Mouse (Mus musculus): ENCODE data around the gene Vmn2r73. TPM values are rescaled to one million over a fixed set of nuclear protein-coding genes. Genes with fewer than 3 reads are reported as not detected.

The Vmn2r73 gene
- not detected in 2 replicates for total RNA-seq (2012; rRNA removed)
- polyA plus RNA-seq (2012; ENCODE audit: insufficient read depth in 1 of 2, insufficient read length in 2 of 2, low read depth in 1 of 2, low replicate concordance in 2 of 2, missing spikeins in 1 of 2), result under 1 TPM in 1 of 2 experiments, not detected in 1; 0.01 TPM

- H3K9ac ChIP-seq (ENCODE audit: control insufficient read depth, low read depth, low read length, poor library complexity, severe bottlenecking), result no peak within 1 kb of the TSS
- TF ChIP-seq MEF2A (IDR thresholded peaks at IDR 0.05; ENCODE audit: extremely low read depth, insufficient replicate concordance, low read depth, low read length, poor library complexity, severe bottlenecking) (no peak), ZMIZ1 (IDR thresholded peaks at IDR 0.05; ENCODE audit: low read depth, low read length) (no peak), EP300 (IDR thresholded peaks at IDR 0.05; ENCODE audit: low read depth in 1 of 2, low read length in 2 of 2) (no peak), ZC3H11A (IDR thresholded peaks at IDR 0.05; ENCODE audit: low read depth, low read length) (no peak), CTCF (IDR thresholded peaks at IDR 0.05 in 2 of 3, conservative IDR thresholded peaks at IDR 0.05 in 1 of 3; ENCODE audit: control insufficient read depth in 1 of 3, insufficient read depth in 1 of 3, low read depth in 2 of 3, low read length in 3 of 3, poor library complexity in 1 of 3, severe bottlenecking in 1 of 3) (no peak), MAZ (IDR thresholded peaks at IDR 0.05; ENCODE audit: low read depth, low read length) (no peak), MYC (IDR thresholded peaks at IDR 0.05; ENCODE audit: low read depth, low read length) (no peak), E2F4 (IDR thresholded peaks at IDR 0.05; ENCODE audit: borderline replicate concordance, low read depth, low read length) (no peak), ZNF384 (IDR thresholded peaks at IDR 0.05; ENCODE audit: low read depth, low read length) (no peak), ELF1 (IDR thresholded peaks at IDR 0.05; ENCODE audit: low read depth, low read length) (no peak), NELFE (IDR thresholded peaks at IDR 0.05; ENCODE audit: low read depth, low read length) (no peak), SIN3A (IDR thresholded peaks at IDR 0.05; ENCODE audit: low read length) (no peak)
- no peaks in the 10 kb centered on the region for H3K4me1 ChIP-seq (ENCODE audit: control insufficient read depth in 1 of 2, insufficient read depth in 2 of 2, low read length in 2 of 2)
- no peaks in the 10 kb centered on the region for H3K79me2 ChIP-seq (ENCODE audit: control insufficient read depth, insufficient read depth, low read length, poor library complexity)
- no peaks in the 10 kb centered on the region for H3K36me3 ChIP-seq (ENCODE audit: control insufficient read depth in 1 of 2, insufficient read depth in 2 of 2, low read length in 2 of 2)
- H3K4me3 ChIP-seq (ENCODE audit: control insufficient read depth in 1 of 2, insufficient read depth in 1 of 2, low read depth in 2 of 2, low read length in 2 of 2), result no peak within 1 kb of the TSS
- no peak within 1 kb of the TSS for H3K27ac ChIP-seq (ENCODE audit: control insufficient read depth, low read depth, low read length)
- H3K27me3 ChIP-seq (ENCODE audit: control insufficient read depth in 1 of 2, insufficient read depth in 2 of 2, low read length in 2 of 2), result no peaks in the 10 kb centered on the region
- no peak for DNase-seq (ENCODE audit: low read depth, low spot score)
- no peaks in the 10 kb centered on the region for H3K9me3 ChIP-seq (replicated peaks; ENCODE audit: insufficient read depth, low read length)
Measured at GRCm38 (mm10) chr7:85876166-85876565, at the start of gene Vmn2r73. Gene Vmn2r73 (minus strand): TSS chr7:85876266.

GRCm38 (mm10) chr7:85840090-85840948 lies 35.7 kb downstream of the Vmn2r73 start:
- Histone ChIP-seq H3K27ac (ENCODE audit: control insufficient read depth, low read depth, low read length) (no peak overlapping the region), H3K4me3 (ENCODE audit: control insufficient read depth in 1 of 2, insufficient read depth in 1 of 2, low read depth in 2 of 2, low read length in 2 of 2) (no peak overlapping the region), H3K27me3 (ENCODE audit: control insufficient read depth in 1 of 2, insufficient read depth in 2 of 2, low read length in 2 of 2) (no peaks in the 10 kb centered on the region), H3K9ac (ENCODE audit: control insufficient read depth, low read depth, low read length, poor library complexity, severe bottlenecking) (no peak overlapping the region), H3K79me2 (ENCODE audit: control insufficient read depth, insufficient read depth, low read length, poor library complexity) (no peaks in the 10 kb centered on the region), H3K36me3 (ENCODE audit: control insufficient read depth in 1 of 2, insufficient read depth in 2 of 2, low read length in 2 of 2) (no peaks in the 10 kb centered on the region), H3K9me3 (replicated peaks; ENCODE audit: insufficient read depth, low read length) (no peaks in the 10 kb centered on the region), H3K4me1 (ENCODE audit: control insufficient read depth in 1 of 2, insufficient read depth in 2 of 2, low read length in 2 of 2) (no peaks in the 10 kb centered on the region)
- TF ChIP-seq TAL1 (IDR thresholded peaks at IDR 0.05; ENCODE audit: low read length), result no peak
- no peak for TF ChIP-seq MXI1 (IDR thresholded peaks at IDR 0.05; ENCODE audit: low read depth, low read length)
- TF ChIP-seq TCF12 (IDR thresholded peaks at IDR 0.05; ENCODE audit: low read depth, low read length), result no peak
- TF ChIP-seq HCFC1 (IDR thresholded peaks at IDR 0.05; ENCODE audit: low read depth, low read length), result no peak
- TF ChIP-seq KAT2A (conservative IDR thresholded peaks at IDR 0.05; ENCODE audit: low read depth, low read length), result no peak
- no peak for TF ChIP-seq MEF2A (IDR thresholded peaks at IDR 0.05; ENCODE audit: extremely low read depth, insufficient replicate concordance, low read depth, low read length, poor library complexity, severe bottlenecking)
- TF ChIP-seq NELFE (IDR thresholded peaks at IDR 0.05; ENCODE audit: low read depth, low read length), result no peak
- TF ChIP-seq ZNF384 (IDR thresholded peaks at IDR 0.05; ENCODE audit: low read depth, low read length), result no peak
- no peak for TF ChIP-seq ETS1 (IDR thresholded peaks at IDR 0.05; ENCODE audit: low read depth, low read length)
- TF ChIP-seq USF2 (IDR thresholded peaks at IDR 0.05; ENCODE audit: borderline replicate concordance in 1 of 2, insufficient read depth in 1 of 2, low read depth in 1 of 2, low read length in 2 of 2), result no peak
- no peak for TF ChIP-seq SIN3A (IDR thresholded peaks at IDR 0.05; ENCODE audit: low read length)
- no peak for TF ChIP-seq MAFK (IDR thresholded peaks at IDR 0.05; ENCODE audit: borderline replicate concordance, low read depth, low read length)
- TF ChIP-seq MAZ (IDR thresholded peaks at IDR 0.05; ENCODE audit: low read depth, low read length), result no peak
- TF ChIP-seq MAX (IDR thresholded peaks at IDR 0.05; ENCODE audit: low read length), result no peak
- TF ChIP-seq SMC3 (IDR thresholded peaks at IDR 0.05; ENCODE audit: low read depth, low read length), result no peak
- no peak for TF ChIP-seq POLR2AphosphoS5 (IDR thresholded peaks at IDR 0.05; ENCODE audit: borderline replicate concordance, low read depth, low read length)
- no peak for TF ChIP-seq POLR2AphosphoS2 (IDR thresholded peaks at IDR 0.05; ENCODE audit: low read length)
- TF ChIP-seq ZC3H11A (IDR thresholded peaks at IDR 0.05; ENCODE audit: low read depth, low read length), result no peak
- no peak for TF ChIP-seq GABPA (IDR thresholded peaks at IDR 0.05; ENCODE audit: low read depth, low read length)
- TF ChIP-seq MYB (IDR thresholded peaks at IDR 0.05; ENCODE audit: low read depth, low read length), result no peak
- no peak for DNase-seq (ENCODE audit: low read depth, low spot score)

All from MEL (cell line).